Mouse (Mus musculus): Measurements from ENCODE around the gene Shroom3. TPM values are rescaled to one million over a fixed set of nuclear protein-coding genes. Genes with fewer than 3 reads are reported as not detected.

Shroom3 gene
- total RNA-seq, 2 experiments from 2014 or later: 8.1 to 9.5 TPM

GRCm38 (mm10) chr5:92933599-92934217, 250.5 kb downstream of the Shroom3 start:
- DNase-seq: no peak

- peak; percentile 45 to 46 for DNase-seq
Measured at GRCm38 (mm10) chr5:92934269-92934939, 251.2 kb downstream of the Shroom3 start.

- no peak for DNase-seq
Measured at GRCm38 (mm10) chr5:92935883-92936282, 252.6 kb downstream of the Shroom3 start.

GRCm38 (mm10) chr5:92937701-92938100, 254.5 kb downstream of the Shroom3 start:
- no peak for DNase-seq

GRCm38 (mm10) chr5:92939246-92939995, 256.2 kb downstream of the Shroom3 start:
- DNase-seq: peak; percentile 22 to 39

DNA sequence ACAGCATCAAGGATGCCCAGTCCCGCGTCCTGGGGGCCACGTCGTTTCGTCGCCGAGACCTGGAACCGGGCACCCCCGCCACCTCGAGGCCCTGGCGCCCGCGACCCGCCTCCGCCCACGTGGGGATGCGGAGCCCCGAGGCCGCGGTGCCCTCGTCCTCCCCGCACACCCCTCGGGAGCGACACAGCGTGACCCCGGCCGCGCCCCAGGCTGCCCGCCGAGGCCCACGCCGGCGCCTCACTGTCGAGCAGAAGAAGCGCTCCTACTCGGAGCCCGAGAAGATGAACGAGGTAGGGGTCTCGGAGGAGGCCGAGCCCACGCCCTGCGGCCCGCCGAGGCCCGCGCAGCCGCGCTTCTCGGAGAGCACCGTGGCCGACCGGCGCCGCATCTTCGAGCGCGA, 258.9 kb downstream of the Shroom3 start:
- DNase-seq: no peak

- DNase-seq: no peak
Measured at GRCm38 (mm10) chr5:92942577-92942976, 259.3 kb downstream of the Shroom3 start.

- DNase-seq: no peak
Measured at GRCm38 (mm10) chr5:92944867-92945266, 261.6 kb downstream of the Shroom3 start.

- no peak for DNase-seq
Measured at GRCm38 (mm10) chr5:92948972-92949745, 265.9 kb downstream of the Shroom3 start.

DNA sequence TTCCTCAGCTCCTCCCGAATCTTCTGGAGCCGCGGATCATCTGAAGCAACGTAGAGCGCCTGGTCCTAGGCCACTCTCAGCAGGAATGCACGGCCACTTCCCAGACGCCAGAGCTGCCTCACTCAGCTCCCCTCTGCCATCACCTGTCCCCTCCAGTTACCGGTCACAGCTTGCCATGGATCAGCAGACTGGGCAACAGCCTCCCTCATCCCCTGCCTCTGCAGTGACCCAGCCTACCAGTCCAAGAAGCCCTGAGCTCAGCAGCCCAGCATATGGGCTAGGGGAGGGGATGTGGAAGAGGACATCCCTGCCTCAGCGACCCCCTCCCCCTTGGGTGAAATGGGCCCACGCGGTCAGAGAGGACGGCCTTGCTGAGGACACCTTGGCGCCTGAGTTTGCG, 267.3 kb downstream of the Shroom3 start:
- DNase-seq: no peak

- DNase-seq: no peak
Measured at GRCm38 (mm10) chr5:92951079-92951478, 267.8 kb downstream of the Shroom3 start.

DNA sequence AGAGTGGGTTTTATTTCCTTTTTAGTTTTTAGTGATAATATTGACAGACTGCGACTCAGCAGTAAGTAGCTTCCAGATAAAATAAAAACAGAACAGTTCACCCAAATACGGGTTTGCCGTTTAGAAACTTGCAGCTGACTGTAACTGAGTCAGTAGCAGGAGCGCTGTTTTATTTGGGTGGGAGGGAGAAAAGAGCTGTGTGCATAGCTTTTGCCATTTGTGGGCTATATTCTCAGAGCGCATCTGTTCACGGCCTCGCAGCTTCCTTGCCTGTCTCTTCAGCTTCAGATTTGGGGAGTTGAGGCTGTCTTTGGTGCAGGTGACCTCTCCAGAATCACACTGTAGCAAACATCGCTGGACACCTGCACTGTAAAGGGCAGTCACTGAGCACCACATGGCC, 270.6 kb downstream of the Shroom3 start:
- no peak for DNase-seq

DNA sequence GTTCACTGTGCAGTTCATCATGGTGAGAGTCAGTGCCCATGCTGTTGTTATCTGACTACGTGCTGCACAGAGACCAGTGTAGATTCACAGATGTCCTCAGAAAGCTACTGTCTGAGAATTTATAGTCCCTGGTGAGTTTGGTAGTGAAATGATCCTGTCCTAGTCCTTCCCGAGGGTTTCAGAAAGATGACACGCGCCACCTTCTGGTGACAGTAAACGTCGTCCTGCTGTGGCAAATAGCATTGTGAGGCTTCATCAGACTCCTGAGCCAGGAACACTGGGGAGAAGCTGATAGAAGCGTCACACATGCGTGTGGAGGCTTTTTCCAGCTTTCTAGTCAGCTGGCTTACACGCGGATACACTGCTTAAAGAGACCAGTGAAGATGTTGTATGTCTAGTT, 271.1 kb downstream of the Shroom3 start:
- DNase-seq: peak; percentile 81 to 83

GRCm38 (mm10) chr5:92954827-92955475, 271.7 kb downstream of the Shroom3 start:
- no peak for DNase-seq

DNA sequence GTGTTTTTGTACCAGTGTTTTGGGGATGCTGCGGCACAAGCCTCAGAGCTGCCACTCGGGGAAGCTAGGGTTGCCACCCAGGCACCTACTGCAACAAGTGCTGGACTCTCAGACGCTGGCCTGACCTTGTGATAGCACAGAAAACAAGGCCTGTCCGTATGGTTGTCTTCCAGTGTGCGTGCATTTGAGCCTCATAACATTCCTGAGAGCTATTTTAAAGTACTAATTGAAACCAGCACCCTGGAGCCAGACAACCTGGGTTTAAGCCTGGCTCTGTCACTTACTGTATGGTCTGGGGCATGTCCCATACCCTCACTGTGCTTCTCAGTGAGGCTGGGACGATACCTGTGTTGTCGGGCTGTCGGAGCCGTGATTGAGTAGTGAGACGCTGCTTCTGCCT, 276.1 kb downstream of the Shroom3 start:
- DNase-seq: no peak

GRCm38 (mm10) chr5:92959708-92960107, 276.5 kb downstream of the Shroom3 start:
- DNase-seq: no peak

DNA sequence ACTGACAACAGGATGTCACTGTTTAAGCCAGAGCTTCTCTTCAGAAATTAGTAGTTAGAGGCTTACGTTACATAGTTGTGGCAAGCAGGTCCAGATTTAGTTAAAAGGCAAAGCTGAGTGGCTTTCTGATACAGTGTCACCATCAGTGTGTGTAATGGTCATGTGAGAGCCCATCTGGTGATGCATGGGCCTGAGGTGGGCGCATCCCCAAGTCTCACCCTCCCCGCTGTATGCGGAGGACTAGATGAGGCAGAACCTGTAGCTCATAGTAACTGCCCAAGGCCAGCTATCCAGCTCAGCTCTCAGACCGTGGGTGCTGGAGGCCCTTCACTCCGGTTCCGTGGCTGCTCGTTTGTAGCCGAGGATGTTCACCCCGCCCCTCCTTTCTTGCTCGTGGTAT, 278.1 kb downstream of the Shroom3 start:
- no peak for DNase-seq

DNA sequence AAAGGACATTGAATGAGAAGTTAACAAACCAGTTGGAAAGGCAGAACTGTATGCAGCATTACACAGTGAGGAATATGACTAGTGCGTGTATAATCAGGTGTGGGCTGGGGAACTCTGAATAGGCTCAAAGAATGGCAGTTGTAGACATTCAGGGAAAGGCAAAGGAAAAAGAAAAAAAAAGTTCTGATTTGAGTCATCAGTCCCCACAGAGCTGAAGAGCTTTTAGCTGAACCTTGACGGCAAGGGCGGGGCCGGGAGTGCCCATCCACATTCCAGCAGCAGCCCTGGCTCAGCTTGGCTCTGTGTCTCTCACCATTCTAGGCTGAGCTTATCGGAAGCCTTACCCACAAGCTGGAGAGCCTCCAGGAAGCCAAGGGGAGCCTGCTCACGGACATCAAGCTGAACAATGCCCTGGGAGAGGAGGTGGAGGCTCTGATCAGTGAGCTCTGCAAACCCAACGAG, 278.6 kb downstream of the Shroom3 start:
- peak; percentile 62 to 80 for DNase-seq

DNA sequence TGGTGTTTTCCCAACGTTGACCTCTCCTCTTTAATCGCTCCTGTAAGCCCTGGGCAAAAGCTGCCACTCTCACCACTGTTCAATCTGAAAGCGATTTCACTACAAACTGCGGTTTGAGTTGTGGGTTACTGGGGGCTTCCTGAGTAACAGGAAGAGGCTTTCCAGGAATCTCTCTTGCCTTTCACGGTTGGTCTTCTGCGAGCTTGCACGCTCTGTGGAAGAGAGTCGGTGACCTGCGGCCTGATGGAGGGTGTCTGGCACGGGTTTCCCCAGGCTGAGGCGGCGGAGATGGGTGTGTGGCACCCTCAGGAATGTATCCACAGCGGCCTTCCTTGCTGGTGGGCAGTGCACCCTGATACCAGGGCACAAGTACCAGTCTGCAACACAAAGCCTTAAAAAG, 281.5 kb downstream of the Shroom3 start:
- DNase-seq: no peak

- DNase-seq: no peak
Measured at GRCm38 (mm10) chr5:92967143-92967542, 283.9 kb downstream of the Shroom3 start.

DNA sequence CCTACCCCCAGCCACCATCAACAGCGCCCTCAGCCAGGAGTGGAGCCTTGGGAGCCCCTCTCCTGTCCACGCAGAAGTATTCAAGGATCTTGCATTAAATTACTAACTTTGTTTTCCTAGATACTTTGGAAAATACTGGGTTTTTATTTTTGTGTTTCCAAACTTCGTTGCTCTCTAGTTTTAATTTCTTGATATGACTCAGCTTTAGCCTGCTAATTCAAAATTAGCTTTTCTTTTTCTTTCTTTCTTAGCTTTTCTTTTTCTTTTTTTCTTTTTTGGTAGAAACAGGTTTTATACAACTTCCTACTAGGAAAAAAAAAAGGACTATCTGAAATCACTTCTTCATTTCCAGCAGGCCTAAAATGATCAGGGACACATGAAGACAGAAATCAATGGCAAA, 284.7 kb downstream of the Shroom3 start:
- DNase-seq: no peak

DNA sequence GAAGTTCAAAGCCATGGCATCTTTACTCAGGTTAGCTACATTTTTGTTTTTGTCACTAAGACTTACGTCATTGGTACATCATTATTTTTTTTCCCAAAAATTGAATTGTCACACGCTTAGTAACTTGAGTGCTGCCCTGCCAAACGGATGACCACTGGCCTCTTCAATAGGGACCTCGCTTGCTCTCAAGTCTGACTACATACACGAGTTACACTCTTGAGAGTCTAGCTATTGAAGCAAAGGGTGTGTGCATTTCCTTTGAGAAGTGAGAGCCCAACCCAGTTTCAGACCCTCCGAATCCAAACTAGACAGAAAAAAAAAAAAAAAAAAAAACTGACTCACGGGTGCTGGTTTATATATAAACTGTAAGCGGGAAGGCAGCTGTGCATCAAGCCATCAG, 286.2 kb downstream of the Shroom3 start:
- DNase-seq: no peak
